Mouse (Mus musculus) megakaryocyte-erythroid progenitor cell, adult 5-6 weeks (primary cell): ENCODE results near the gene Pde3a. TPM values are rescaled to one million over a fixed set of nuclear protein-coding genes. Genes with fewer than 3 reads are reported as not detected.

ENCODE experiments used
- ATAC-seq: replicated peaks from 2 replicates; pipeline ENCODE4 v1.8.0; 2016; ENCODE audit warnings: mild to moderate bottlenecking, inconsistent platforms; ENCODE audit not compliant: severe bottlenecking, poor library complexity, low FRiP score, low TSS enrichment
- total RNA-seq, 2 experiments: library from RNA; stranded (forward) in 1 of 2; stranded (reverse) in 1 of 2; fragments of 200-1000, 215-1000 nt in 1 of 2; fragments of >200 nt in 1 of 2; fragmentation: Nextera tagmentation in 1 of 2; gene quantifications; 2 replicates each; pipeline ENCODE4 v1.2.3; 2014 to 2017

Pde3a gene
- not detected in 2 replicates for total RNA-seq (2014; fragmentation: Nextera tagmentation)
- not detected in 2 replicates for total RNA-seq (2017)

DNA sequence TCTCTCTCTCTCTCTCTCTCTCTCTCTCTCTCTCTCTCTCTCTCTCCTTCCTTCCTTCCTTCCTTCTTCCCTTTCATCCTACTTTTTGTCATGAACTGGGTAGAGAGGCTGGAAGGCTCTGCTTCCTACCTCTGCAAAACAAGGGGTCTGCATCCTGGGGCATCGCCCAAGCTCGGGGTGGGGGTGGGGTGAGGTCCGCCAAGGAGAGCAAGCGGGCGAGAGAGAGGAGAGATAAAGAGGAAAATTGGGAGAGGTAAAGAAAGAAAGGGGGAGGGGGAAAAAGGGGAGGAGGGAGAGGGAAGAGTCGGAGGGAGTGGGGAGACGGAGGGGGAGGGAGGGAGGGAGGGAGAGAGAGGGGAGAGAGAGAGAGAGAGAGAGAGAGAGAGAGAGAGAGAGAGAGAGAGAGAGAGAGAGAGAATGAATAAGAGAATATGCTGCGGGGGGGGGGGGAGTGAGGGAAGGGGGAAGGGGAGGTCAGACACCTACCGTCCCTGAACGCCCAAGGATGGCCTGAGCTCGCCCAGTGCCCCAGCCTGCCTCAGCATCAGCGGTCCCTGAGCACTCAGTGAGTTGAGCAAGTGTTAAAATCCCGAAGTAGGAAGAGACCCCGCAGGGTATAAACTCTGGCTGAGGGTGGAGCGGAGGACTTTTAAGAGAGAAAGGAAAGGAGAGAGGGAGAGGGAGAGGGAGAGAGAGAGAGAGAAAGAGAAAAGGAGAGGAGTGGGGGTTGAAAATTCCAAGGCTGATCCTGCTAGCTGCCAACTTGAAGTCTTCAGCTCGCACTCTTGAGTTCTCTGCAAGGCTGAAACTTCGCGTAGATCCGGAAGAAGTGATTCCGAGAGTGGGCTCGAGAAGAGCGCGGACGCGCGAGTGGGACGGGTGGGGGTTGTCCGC, at the start of gene Pde3a:
TSS of gene Pde3a (plus strand) at position 579 of the 894 bp plus-strand sequence.
- no peak for ATAC-seq

DNA sequence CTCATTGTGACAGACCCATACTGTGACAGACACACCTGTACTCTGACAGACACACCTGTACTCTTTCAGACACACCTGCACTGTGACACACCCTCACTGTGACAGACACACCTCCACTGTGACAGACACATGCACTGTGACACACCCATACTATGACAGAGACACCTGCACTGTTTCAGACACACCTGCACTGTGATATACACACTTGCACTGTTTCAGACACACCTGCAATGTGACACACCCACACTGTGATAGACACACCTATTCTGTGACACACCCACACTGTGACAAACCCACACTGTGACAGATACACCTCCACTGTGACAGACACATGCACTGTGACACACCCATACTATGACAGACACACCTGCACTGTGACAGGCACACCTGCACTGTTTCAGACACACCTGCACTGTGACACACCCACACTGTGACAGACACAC, 48.9 kb upstream of the Pde3a start:
- no peak for ATAC-seq

- no peak for ATAC-seq
These were observed 41.5 kb upstream of the Pde3a start for GRCm38 (mm10) chr6:141207531-141207930.

- no peak for ATAC-seq
These were observed 40.7 kb upstream of the Pde3a start for GRCm38 (mm10) chr6:141208283-141208872.

GRCm38 (mm10) chr6:141210021-141210420, 39.0 kb upstream of the Pde3a start:
- ATAC-seq: no peak

- ATAC-seq: no peak
These were observed 28.0 kb upstream of the Pde3a start for GRCm38 (mm10) chr6:141221081-141221480.

DNA sequence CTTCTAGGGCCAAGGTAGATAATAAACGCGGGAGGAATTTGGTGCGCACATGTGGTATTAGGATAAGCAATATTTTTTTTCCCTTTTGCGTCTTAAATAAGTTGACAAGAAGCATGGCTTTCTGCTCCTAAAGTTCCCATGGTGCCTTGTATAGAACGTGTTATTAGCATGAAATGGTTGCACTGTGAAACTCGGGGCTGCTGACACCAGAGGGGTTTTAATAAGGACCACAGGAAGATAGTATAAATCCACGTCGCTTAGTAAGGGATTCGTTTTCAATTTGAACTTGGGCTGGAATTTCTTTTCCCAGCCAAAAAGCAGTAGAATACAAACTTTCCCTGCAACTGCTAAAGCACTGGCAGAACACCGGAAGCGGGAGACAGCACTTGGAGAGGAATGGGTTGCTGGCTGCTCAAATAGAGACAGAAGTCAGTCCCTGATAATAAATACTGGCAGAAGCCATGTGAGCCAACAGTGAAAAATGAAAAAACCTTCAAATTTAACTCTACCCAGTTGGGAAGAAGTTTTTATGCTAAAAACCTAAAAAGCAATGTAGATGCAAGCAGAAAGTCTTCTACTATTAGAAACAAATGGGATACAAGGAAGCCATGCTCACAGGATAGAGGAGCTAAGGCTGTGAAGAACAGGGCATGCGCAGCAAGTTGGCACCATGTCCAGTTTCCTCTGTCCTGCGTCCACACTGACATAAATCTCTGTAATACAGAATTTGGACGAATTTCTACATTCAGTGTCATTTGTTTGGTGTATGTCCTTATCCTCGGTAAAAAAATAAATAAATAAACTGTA, 22.0 kb upstream of the Pde3a start:
- no peak for ATAC-seq

GRCm38 (mm10) chr6:141227658-141228005, 21.4 kb upstream of the Pde3a start:
- ATAC-seq: no peak

- no peak for ATAC-seq
These were observed 16.2 kb upstream of the Pde3a start for GRCm38 (mm10) chr6:141232756-141233382.

GRCm38 (mm10) chr6:141241809-141242208, 7.3 kb upstream of the Pde3a start:
- ATAC-seq: no peak

- no peak for ATAC-seq
These were observed 4.0 kb upstream of the Pde3a start for GRCm38 (mm10) chr6:141245089-141245488.

DNA sequence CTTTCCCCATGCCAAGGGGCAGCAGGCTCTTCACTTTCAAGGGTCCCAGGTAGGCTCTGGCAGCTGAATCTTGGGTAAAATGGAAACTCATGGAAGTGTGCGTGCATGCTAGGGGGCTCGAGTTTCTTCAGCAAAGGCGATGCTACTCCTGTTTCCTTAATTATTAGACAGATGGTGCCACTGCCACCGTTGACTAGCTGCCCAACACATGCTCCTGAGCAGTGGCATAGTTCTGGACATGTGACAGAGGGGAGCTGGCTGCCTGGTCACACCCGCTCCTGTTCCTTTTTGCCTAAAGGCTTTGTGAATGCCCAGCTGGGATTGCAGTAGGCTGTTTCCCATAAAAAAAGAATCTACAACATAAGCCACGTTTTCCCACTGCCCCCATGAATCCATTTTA, 2.7 kb upstream of the Pde3a start:
- no peak for ATAC-seq

DNA sequence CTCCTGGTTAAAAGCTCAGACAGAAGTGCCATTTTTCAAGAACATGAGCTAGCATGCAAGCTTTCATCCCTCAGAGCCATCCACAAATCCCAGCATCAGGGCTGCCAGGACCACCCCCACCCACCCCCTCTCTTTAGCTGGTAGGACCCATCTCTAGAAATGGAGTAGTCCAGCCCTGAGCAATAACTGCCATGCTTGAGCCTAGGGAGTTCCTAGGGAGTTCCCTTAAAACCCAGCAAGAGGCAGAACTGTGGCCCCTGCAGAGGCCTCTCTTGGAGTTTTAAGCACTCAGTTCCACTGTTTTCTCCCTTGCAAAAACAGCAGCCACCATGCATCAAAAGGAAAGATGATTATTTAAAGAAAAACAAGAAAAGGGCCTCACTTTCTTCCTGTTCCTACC, 988 bp upstream of the Pde3a start:
- no peak for ATAC-seq

DNA sequence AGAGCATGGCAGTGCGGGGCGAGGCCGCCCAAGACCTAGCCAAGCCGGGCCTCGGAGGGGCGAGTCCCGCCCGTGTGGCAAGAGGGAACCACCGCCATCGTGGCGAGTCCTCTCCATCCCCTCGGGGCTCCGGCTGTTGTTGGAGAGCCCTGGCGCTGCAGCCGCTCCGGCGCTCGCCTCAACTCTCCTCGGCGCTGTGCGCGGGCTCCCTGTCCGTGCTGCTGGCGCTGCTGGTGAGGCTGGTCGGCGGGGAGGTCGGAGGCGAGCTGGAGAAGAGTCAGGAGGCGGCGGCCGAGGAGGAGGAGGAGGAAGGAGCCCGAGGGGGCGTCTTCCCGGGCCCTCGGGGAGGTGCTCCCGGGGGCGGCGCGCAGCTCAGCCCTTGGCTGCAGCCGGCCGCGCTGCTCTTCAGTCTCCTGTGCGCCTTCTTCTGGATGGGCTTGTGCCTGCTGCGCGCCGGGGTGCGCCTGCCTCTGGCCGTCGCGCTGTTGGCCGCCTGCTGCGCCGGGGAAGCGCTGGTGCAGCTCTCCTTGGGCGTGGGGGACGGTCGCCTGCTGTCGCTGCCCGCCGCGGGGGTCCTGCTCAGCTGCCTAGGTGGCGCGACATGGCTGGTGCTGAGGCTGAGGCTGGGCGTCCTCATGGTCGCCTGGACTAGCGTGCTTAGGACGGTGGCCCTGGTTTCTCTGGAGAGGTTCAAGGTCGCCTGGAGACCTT, 671 bp downstream of the Pde3a start:
- ATAC-seq: no peak

- ATAC-seq: no peak
These were observed 1.2 kb downstream of the Pde3a start for GRCm38 (mm10) chr6:141250296-141250629.

- no peak for ATAC-seq
These were observed 1.9 kb downstream of the Pde3a start for GRCm38 (mm10) chr6:141250984-141251383.

DNA sequence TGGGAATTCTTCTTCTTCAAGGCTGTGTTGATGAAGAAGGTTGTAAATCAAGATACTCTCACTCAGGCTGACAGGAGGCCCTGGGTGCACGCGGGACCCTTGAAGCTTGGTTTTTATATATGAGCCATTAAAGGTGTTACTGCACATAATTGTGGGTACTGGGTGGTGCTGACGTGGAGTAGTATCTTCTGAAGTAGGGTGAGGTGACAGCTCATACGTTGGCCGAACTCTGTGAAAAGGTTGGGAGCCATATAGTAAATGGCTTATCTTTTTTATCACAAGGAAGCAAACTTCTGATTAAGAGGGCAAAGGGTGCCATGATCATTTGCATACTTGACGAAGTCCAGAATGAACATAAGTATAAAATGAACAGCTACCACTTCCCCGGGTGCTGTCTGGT, 3.5 kb downstream of the Pde3a start:
- ATAC-seq: no peak

DNA sequence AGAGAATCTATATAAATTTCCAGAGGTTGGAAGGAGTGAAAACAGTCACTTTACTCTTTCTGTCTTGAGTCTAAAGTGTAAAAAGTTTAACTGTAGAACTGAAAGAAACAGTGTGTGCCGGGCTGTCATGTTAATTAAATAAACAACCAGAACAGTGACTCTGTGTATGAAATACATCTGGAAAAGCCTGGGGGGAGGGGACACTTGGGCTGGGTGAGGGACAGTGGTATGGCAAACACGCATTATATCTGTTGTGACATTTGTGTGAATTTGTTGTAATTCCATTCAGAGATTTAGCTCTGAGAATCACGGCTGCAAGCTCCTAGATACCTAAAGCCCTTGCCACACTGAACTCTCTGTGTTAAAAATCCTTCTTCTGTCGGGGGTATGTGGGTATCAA, 5.9 kb downstream of the Pde3a start:
- no peak for ATAC-seq

GRCm38 (mm10) chr6:141256896-141257295, 7.8 kb downstream of the Pde3a start:
- no peak for ATAC-seq
